Mouse (Mus musculus): ENCODE results near the gene Tmcc3. TPM values are rescaled to one million over a fixed set of nuclear protein-coding genes. Genes with fewer than 3 reads are reported as not detected.

Gene Tmcc3
- polyA plus RNA-seq, 1 experiment from 2014 or later, result 5.7 TPM

GRCm38 (mm10) chr10:94446379-94447008 lies 134.7 kb downstream of the Tmcc3 start:
- H3K27me3 ChIP-seq (ENCODE audit: low read depth, poor library complexity, severe bottlenecking), result no peaks in the 10 kb centered on the region
- H3K36me3 ChIP-seq, result no peaks in the 10 kb centered on the region
- H3K27ac ChIP-seq, result 0 out of 2 replicates have a peak overlapping the region, but pooled peaks have one; percentile 12
- DNase-seq (ENCODE audit: low spot score), result no peak
- no peak overlapping the region for H3K4me3 ChIP-seq
- H3K9me3 ChIP-seq (replicated peaks), result no peaks in the 10 kb centered on the region
- peaks cover 19% of the 10 kb centered on the region for H3K4me1 ChIP-seq
- WGBS, result 80% methylated on average over 7 of the region's 7 CpGs

- Histone ChIP-seq H3K27ac (no peak overlapping the region), H3K4me1 (peaks cover 17% of the 10 kb centered on the region), H3K4me3 (no peak overlapping the region), H3K9me3 (replicated peaks) (no peaks in the 10 kb centered on the region), H3K27me3 (ENCODE audit: low read depth, poor library complexity, severe bottlenecking) (no peaks in the 10 kb centered on the region), H3K36me3 (no peaks in the 10 kb centered on the region)
- WGBS, result 72% methylated on average over 3 of the region's 3 CpGs
- no peak for DNase-seq (ENCODE audit: low spot score)
These were observed 137.9 kb downstream of the Tmcc3 start for GRCm38 (mm10) chr10:94449676-94450075.

GRCm38 (mm10) chr10:94450781-94451180 lies 139.0 kb downstream of the Tmcc3 start:
- H3K27ac ChIP-seq, result no peak overlapping the region
- no peaks in the 10 kb centered on the region for H3K27me3 ChIP-seq (ENCODE audit: low read depth, poor library complexity, severe bottlenecking)
- H3K36me3 ChIP-seq, result no peaks in the 10 kb centered on the region
- no peak for DNase-seq (ENCODE audit: low spot score)
- WGBS, result 68% methylated on average over 8 of the region's 8 CpGs
- H3K9me3 ChIP-seq (replicated peaks), result no peaks in the 10 kb centered on the region
- H3K4me3 ChIP-seq, result no peak overlapping the region
- peaks cover 17% of the 10 kb centered on the region for H3K4me1 ChIP-seq

GRCm38 (mm10) chr10:94457454-94457853 lies 145.7 kb downstream of the Tmcc3 start:
- Histone ChIP-seq H3K9me3 (replicated peaks) (no peaks in the 10 kb centered on the region), H3K4me1 (peaks cover 31% of the 10 kb centered on the region), H3K36me3 (no peaks in the 10 kb centered on the region), H3K4me3 (no peak overlapping the region), H3K27ac (no peak overlapping the region), H3K27me3 (ENCODE audit: low read depth, poor library complexity, severe bottlenecking) (no peaks in the 10 kb centered on the region)
- no peak for DNase-seq (ENCODE audit: low spot score)
- 46% methylated on average over 1 of the region's 1 CpGs for WGBS

GRCm38 (mm10) chr10:94458690-94459089 lies 146.9 kb downstream of the Tmcc3 start:
- no peaks in the 10 kb centered on the region for H3K27me3 ChIP-seq (ENCODE audit: low read depth, poor library complexity, severe bottlenecking)
- no peaks in the 10 kb centered on the region for H3K36me3 ChIP-seq
- no peak overlapping the region for H3K4me3 ChIP-seq
- H3K27ac ChIP-seq, result 0 out of 2 replicates have a peak overlapping the region, but pooled peaks have one; percentile 30
- peaks cover 31% of the 10 kb centered on the region for H3K4me1 ChIP-seq
- WGBS, result 56% methylated on average over 6 of the region's 6 CpGs
- DNase-seq (ENCODE audit: low spot score), result peak; percentile 58
- no peaks in the 10 kb centered on the region for H3K9me3 ChIP-seq (replicated peaks)

GRCm38 (mm10) chr10:94461378-94461777 lies 149.6 kb downstream of the Tmcc3 start:
- 77% methylated on average over 3 of the region's 3 CpGs for WGBS
- DNase-seq (ENCODE audit: low spot score), result no peak
- Histone ChIP-seq H3K36me3 (no peaks in the 10 kb centered on the region), H3K4me1 (peaks cover 31% of the 10 kb centered on the region), H3K9me3 (replicated peaks) (no peaks in the 10 kb centered on the region), H3K4me3 (no peak overlapping the region), H3K27me3 (ENCODE audit: low read depth, poor library complexity, severe bottlenecking) (no peaks in the 10 kb centered on the region), H3K27ac (no peak overlapping the region)

- no peak for DNase-seq (ENCODE audit: low spot score)
- H3K36me3 ChIP-seq, result no peaks in the 10 kb centered on the region
- H3K9me3 ChIP-seq (replicated peaks), result no peaks in the 10 kb centered on the region
- WGBS, result 79% methylated on average over 8 of the region's 8 CpGs
- no peak overlapping the region for H3K27ac ChIP-seq
- H3K27me3 ChIP-seq (ENCODE audit: low read depth, poor library complexity, severe bottlenecking), result no peaks in the 10 kb centered on the region
- H3K4me1 ChIP-seq, result peaks cover 31% of the 10 kb centered on the region
- no peak overlapping the region for H3K4me3 ChIP-seq
These were observed 150.1 kb downstream of the Tmcc3 start for GRCm38 (mm10) chr10:94461871-94462270.

- no peaks in the 10 kb centered on the region for H3K9me3 ChIP-seq (replicated peaks)
- no peak overlapping the region for H3K27ac ChIP-seq
- 86% methylated on average over 15 of the region's 15 CpGs for WGBS
- no peak for DNase-seq (ENCODE audit: low spot score)
- H3K4me3 ChIP-seq, result no peak overlapping the region
- peaks cover 27% of the 10 kb centered on the region for H3K4me1 ChIP-seq
- no peaks in the 10 kb centered on the region for H3K36me3 ChIP-seq
- H3K27me3 ChIP-seq (ENCODE audit: low read depth, poor library complexity, severe bottlenecking), result no peaks in the 10 kb centered on the region
These were observed 150.8 kb downstream of the Tmcc3 start for GRCm38 (mm10) chr10:94462386-94463064.

GRCm38 (mm10) chr10:94463410-94463809 lies 151.7 kb downstream of the Tmcc3 start:
- 94% methylated on average over 2 of the region's 2 CpGs for WGBS
- peaks cover 18% of the 10 kb centered on the region for H3K4me1 ChIP-seq
- H3K4me3 ChIP-seq, result no peak overlapping the region
- no peak for DNase-seq (ENCODE audit: low spot score)
- no peaks in the 10 kb centered on the region for H3K9me3 ChIP-seq (replicated peaks)
- H3K27me3 ChIP-seq (ENCODE audit: low read depth, poor library complexity, severe bottlenecking), result no peaks in the 10 kb centered on the region
- no peak overlapping the region for H3K27ac ChIP-seq
- no peaks in the 10 kb centered on the region for H3K36me3 ChIP-seq

- H3K27me3 ChIP-seq (ENCODE audit: low read depth, poor library complexity, severe bottlenecking), result no peaks in the 10 kb centered on the region
- H3K36me3 ChIP-seq, result no peaks in the 10 kb centered on the region
- no peak overlapping the region for H3K27ac ChIP-seq
- no peak for DNase-seq (ENCODE audit: low spot score)
- H3K4me3 ChIP-seq, result no peak overlapping the region
- H3K9me3 ChIP-seq (replicated peaks), result no peaks in the 10 kb centered on the region
- 84% methylated on average over 6 of the region's 6 CpGs for WGBS
- no peaks in the 10 kb centered on the region for H3K4me1 ChIP-seq
These were observed 153.9 kb downstream of the Tmcc3 start for GRCm38 (mm10) chr10:94465646-94466045.

GRCm38 (mm10) chr10:94466313-94466712 lies 154.6 kb downstream of the Tmcc3 start:
- Histone ChIP-seq H3K9me3 (replicated peaks) (no peaks in the 10 kb centered on the region), H3K27ac (no peak overlapping the region), H3K36me3 (no peaks in the 10 kb centered on the region), H3K27me3 (ENCODE audit: low read depth, poor library complexity, severe bottlenecking) (no peaks in the 10 kb centered on the region), H3K4me1 (no peaks in the 10 kb centered on the region), H3K4me3 (no peak overlapping the region)
- 78% methylated on average over 7 of the region's 7 CpGs for WGBS
- no peak for DNase-seq (ENCODE audit: low spot score)

GRCm38 (mm10) chr10:94471487-94471886 lies 159.7 kb downstream of the Tmcc3 start:
- H3K9me3 ChIP-seq (replicated peaks), result no peaks in the 10 kb centered on the region
- no peak overlapping the region for H3K27ac ChIP-seq
- H3K4me1 ChIP-seq, result no peaks in the 10 kb centered on the region
- no peaks in the 10 kb centered on the region for H3K36me3 ChIP-seq
- 61% methylated on average over 8 of the region's 8 CpGs for WGBS
- no peaks in the 10 kb centered on the region for H3K27me3 ChIP-seq (ENCODE audit: low read depth, poor library complexity, severe bottlenecking)
- no peak for DNase-seq (ENCODE audit: low spot score)
- H3K4me3 ChIP-seq, result no peak overlapping the region

GRCm38 (mm10) chr10:94473501-94473900 lies 161.8 kb downstream of the Tmcc3 start:
- Histone ChIP-seq H3K36me3 (no peaks in the 10 kb centered on the region), H3K4me1 (no peaks in the 10 kb centered on the region), H3K9me3 (replicated peaks) (no peaks in the 10 kb centered on the region), H3K27ac (no peak overlapping the region), H3K27me3 (ENCODE audit: low read depth, poor library complexity, severe bottlenecking) (no peaks in the 10 kb centered on the region), H3K4me3 (no peak overlapping the region)
- no peak for DNase-seq (ENCODE audit: low spot score)
- 87% methylated on average over 5 of the region's 5 CpGs for WGBS

Measured in limb, embryonic 10.5 days (tissue).